Mouse (Mus musculus): ENCODE measurements around the gene Crtap.
"Not testable (repeated sequence)": the region's sequence is repeated elsewhere in the genome, so short reads cannot be mapped to it uniquely, and the experiment has no call there.

Crtap gene

DNA sequence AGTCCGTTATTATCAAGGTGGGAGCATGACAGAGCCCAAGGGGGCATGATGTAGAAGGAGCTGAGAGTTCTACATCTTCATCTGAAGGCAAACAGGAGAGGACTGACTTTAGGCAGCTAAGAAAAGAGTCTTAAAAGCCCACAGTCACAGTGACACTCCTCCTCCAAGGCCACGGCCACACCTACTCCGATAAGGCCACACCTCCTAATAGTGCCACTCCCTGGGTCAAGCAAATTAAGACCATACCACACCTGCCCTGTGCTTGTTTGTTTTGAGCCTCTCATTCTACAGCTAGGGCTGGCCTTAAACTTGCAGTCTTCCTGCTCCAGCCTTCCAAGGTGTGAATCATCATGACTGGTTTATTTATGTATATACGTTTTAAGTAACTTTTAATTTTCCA lies 4.8 kb upstream of the Crtap start:
- no peak for DNase-seq (ENCODE audit: extremely low spot score)

GRCm38 (mm10) chr9:114394677-114395076 lies 4.2 kb upstream of the Crtap start:
- DNase-seq (ENCODE audit: extremely low spot score), result no peak

GRCm38 (mm10) chr9:114394136-114394535 lies 3.7 kb upstream of the Crtap start:
- DNase-seq (ENCODE audit: extremely low spot score), result not testable (repeated sequence)

DNA sequence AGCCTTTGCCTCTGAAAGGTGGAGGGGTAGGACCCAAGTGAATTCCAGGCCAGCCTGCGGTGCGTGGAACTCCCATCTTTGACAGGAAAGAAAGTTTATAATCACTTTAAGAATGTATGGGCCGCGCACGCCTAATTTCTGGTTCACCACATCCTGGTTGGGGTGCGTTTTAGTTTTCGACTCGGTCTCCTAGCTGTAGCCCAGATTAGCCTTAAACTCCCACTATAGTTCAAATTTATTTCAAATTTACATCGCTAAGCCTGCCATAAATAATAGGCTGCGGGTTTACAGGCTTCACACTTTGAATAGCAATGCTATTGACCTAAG lies 237 bp upstream of the Crtap start:
- DNase-seq (ENCODE audit: extremely low spot score), result no peak

GRCm38 (mm10) chr9:114389371-114389904 lies 1.0 kb downstream of the Crtap start:
- peak; percentile 31 for DNase-seq (ENCODE audit: extremely low spot score)

- DNase-seq (ENCODE audit: extremely low spot score), result no peak
These were observed 1.6 kb downstream of the Crtap start for GRCm38 (mm10) chr9:114388701-114389370.

DNA sequence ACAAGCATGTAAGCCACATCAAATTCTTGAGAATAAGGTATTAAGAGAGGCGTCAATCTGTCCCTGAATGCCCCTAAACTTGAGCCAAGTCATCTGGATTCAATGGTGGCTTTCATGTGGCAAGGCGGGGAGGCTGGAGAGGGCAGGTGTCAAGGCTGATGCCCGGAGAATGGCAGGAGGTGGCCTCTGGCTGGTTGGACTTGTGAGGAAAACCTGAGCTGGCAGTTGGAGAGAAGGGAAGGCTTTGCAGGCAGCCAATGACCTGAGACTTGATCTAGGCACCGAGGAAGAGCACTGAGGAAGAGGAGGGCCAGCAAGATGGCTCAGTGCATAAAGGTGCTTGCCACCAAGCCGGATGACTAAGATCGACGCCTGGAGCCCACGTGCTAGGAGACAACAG lies 2.2 kb downstream of the Crtap start:
- no peak for DNase-seq (ENCODE audit: extremely low spot score)

DNA sequence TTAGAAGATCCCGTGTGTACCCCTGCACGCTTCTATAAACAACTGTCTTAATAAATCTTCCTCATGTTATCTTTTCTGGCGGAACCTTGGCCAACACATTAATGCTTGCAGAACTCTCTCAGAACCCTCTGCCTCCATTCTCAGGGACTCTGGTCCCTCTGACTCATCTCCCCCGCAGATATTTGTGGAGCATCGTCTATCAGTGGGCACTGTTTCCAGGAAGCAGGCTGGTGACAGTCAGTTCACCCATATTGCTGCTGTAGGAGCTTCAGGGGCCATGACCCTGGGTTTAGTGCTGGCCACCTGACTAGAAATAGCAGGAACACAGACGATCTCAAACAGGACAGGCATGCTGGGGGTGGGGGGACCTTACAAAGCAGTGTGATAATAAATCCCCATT lies 3.4 kb downstream of the Crtap start:
- no peak for DNase-seq (ENCODE audit: extremely low spot score)

- DNase-seq (ENCODE audit: extremely low spot score), result no peak
These were observed 5.3 kb downstream of the Crtap start for GRCm38 (mm10) chr9:114385160-114385559.

GRCm38 (mm10) chr9:114384691-114385090 lies 5.8 kb downstream of the Crtap start:
- DNase-seq (ENCODE audit: extremely low spot score), result no peak

GRCm38 (mm10) chr9:114382936-114383710 lies 7.4 kb downstream of the Crtap start:
- no peak for DNase-seq (ENCODE audit: extremely low spot score)

DNA sequence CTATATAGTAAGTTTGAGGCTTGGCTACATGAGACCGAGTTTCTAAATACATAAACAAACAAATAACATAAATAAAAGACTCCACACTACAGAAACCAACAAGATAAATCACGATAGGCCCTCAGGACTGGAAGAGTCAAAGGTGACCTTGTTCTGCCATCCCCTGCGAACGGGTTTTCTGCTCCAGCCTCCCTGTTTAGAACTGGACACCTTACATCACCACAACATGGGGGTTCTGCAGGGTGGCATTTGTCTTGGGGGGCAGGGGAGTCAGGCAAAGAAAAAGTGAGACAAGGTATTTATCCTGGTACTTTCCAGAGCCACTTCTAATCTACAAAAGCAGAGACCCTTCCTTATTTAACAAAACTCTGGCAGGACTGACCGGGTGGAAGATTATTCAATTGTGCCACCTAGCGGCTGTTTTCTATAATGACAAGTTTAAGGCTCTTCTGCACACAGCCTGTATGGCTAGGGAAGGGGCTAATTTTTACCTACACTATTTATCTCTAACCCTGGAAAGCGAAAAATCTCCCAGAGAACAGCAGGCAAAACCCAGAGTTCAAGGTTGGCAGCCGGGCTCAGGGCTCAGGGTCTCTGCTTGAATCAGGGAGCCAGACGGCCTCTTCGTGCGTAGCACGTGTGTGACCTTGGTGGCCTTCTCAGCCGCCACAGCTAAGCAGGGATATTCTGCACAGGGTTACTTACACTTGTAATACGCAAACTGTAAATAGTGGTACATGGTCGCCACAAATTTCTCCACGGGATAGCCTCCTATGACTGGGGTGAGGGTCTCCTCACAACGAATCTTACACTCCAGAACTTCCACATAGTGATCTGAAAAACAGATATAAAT lies 9.4 kb downstream of the Crtap start:
- DNase-seq (ENCODE audit: extremely low spot score), result peak; percentile 59

DNA sequence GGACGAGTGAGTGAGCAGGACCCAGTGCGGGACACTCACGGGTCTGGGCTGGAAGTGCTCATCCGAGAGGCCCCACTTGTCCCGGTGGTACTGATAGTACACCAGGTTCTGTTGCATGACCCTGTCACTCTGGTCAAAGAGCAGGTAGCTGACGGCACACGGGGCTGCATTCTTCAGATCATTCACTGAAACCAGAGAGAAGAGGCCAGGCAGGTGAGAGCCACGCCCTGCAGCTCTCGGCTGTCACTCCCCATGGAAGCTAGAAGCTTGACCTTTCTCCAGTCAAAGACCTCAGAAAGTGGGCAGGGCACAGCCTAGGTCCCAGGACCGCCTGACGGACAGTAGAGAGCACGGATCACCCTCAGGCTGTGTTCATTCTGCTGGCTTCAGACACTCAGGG lies 10.6 kb downstream of the Crtap start:
- DNase-seq (ENCODE audit: extremely low spot score), result no peak

DNA sequence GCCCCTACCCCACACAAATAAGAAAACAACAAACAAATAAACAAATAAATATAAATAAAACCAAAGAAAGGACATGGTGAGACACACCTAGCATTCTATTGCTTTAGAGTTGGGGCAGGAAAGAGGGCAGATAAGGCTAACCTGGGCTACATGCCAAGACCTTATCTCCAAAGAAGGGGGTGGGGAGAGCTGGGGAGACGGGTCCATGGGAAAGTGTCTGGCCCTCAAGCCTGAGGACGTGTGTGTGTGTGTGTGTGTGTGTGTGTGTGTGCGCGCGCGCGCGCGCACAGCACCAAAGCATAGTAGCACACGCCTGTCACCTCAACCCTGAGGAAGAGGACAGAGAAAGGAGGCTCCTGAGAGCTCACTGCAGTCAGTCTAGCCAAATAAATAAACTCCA lies 13.3 kb downstream of the Crtap start:
- DNase-seq (ENCODE audit: extremely low spot score), result no peak

DNA sequence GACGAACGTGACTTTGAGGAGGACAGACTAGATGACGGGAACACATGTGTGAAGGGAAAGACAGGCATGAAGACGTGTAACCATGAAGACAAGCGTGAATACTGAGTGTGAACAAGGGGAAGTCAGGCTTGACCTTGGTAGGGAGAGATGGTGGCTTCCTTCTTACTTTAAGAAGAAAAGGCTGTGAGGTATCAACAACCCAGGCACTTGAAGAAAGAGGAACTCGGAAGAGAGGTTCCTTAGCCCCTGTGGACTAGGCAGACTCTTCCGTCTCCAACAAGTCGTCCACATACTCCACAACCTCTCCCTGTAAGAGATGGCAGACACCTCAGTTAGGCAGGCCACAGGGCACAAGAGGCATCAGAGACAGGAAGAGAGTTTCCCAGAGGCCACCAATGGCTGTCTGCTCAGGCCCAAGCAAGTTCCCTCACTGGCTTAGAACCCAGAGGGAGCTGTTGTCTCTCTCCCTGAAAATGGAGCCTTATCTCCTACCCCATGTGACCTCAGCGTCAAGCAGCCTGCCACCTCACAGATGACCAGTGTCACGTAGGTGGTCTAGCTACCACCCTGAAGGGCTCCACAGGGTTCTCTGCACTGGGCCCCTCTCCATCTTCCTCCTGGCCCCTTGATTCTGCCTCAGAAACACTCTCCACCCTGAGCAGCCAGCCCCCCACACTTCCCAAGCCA lies 15.1 kb downstream of the Crtap start:
- no peak for DNase-seq (ENCODE audit: extremely low spot score)

DNA sequence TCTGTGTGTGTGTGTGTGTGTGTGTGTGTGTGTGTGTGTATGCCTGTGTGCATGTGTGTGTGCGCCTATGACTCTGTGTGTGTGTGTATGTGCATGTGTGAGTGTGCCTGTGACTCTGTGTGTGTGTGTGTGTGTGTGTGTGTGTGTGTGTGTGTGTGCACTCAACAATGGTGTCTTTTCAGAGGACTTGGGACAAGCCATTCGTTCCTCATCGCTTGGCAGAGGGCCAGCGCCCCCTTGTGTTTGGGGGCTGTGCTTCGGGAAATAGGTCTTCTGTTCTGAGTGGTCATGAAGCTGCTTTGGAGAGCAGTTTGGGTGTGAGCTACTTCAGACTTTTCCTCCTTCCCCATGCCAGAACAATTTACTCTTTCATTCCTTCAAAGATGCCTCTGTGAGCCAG lies 18.8 kb downstream of the Crtap start:
- not testable (repeated sequence) for DNase-seq (ENCODE audit: extremely low spot score)

DNA sequence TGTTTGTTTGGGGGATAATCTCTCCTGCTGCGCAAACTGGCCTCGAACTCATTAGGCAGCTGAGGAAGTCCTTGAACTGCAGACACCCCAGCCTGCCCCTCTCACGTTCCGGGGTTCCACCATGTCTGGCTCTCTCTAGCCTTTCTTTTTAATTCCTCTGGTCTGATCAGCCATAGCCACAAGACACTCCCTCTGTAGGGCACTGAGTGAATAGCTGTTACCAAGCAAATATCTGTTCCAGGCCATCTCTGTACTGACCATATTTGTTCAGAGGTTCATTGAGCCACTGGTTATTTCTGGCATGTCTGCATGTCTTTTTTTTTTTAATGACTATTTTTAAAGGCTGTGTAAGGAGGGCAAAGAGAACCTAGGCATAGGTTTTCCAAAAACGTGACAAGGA lies 21.1 kb downstream of the Crtap start:
- not testable (repeated sequence) for DNase-seq (ENCODE audit: extremely low spot score)

DNA sequence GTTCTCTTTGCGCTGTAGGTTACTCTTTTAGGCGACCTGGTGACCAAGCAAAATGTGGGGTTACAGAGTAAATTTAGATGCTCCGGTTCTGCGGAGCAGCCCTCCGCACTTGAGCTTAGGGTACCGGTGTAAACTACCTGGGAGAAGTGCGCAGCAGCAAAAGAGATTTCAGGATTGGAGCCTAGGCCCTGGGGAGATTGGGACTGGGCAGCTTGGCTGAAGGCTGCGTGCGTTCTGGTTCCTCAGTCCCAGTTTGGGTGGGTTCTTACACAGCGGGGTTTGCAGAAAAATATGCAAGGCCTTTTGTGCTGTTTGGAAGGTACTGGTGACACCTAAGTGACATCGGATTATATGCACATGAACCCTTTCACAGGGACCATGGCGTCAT lies 22.0 kb downstream of the Crtap start:
- no peak for DNase-seq (ENCODE audit: extremely low spot score)

GRCm38 (mm10) chr9:114367783-114368470 lies 22.5 kb downstream of the Crtap start:
- DNase-seq (ENCODE audit: extremely low spot score), result peak; percentile 64

DNA sequence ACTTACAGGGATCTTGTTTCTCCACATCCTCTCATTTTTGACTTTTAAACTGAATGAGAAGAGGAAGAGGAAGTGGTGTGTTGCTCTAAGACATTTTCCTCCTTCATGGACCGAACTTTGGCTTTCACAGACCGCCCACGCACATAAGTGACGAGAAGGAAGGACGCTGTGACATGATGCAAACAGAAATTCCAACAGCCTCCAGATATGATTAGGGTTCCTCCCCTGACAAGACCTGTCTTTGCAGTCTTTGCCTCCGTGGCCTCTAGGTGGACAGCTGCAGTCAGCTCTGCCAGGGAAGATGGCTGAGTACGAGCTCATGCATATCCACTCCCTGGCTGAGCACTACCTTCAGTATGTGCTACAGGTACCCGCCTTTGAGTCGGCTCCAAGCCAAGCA lies 60.6 kb downstream of the Crtap start, which contains the start of gene Bcl2a1c:
Gene Bcl2a1c, plus strand, starts transcription at position 281 of the 400 bp plus-strand sequence.
- DNase-seq (ENCODE audit: extremely low spot score), result not testable (repeated sequence)

DNA sequence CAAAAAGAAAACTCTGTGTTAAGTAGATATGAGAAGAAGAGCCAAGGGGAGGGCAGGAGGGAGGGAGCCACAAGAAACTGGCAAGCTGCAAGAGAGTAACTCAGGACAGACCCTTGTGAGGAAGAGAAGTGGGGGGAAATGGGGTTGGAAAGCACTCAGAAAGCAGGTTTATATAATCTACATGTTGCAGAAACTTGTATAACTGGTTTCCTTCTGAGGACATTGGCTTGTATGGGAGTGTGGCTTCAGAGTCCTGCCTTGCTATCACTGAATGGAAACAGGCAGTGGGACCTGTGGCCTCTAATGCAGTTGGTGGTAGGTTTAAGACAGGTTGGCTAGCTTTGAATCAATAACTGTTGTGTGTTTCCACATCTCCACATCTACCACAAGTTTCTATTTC lies 62.1 kb downstream of the Crtap start:
- not testable (repeated sequence) for DNase-seq (ENCODE audit: extremely low spot score)

All from embryo, embryonic 9.5 days (tissue).